Mouse (Mus musculus): ENCODE measurements around the gene Il4.

GRCm38 (mm10) chr11:53642744-53643279 is 24.3 kb upstream of the Il4 start:
- no peak for TF ChIP-seq POLR2A (IDR thresholded peaks at IDR 0.05; ENCODE audit: borderline replicate concordance, insufficient read depth, low read length)
- TF ChIP-seq CTCF (IDR thresholded peaks at IDR 0.05; ENCODE audit: borderline replicate concordance, insufficient read depth, low read depth, low read length) = peak; percentile 16; the same call in 1 of the 2 replicates
